Mouse (Mus musculus): ENCODE measurements around the gene Loxl3. TPM values are rescaled to one million over a fixed set of nuclear protein-coding genes. Genes with fewer than 3 reads are reported as not detected.

Gene Loxl3
- polyA plus RNA-seq, 1 experiment, result 3.1 TPM

DNA sequence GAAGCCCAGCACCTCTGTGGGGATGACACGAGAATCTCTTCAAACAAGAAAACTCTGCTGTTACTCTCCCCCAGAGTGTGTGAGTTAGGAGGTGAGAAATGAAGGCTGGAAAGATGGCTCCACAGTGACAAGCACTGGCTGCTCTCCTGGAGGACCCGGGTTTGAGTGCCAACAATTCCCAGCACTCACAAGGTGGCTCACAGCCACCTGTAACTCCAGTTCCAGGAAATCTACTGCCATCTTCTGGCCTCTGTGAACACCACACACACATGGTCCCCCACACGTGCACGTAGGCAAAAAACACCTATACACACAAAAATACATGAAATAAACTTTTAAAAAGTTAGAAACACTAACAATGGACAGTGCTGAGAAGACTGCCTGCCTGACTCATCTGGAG is 35.6 kb upstream of the Loxl3 start:
- Histone ChIP-seq H3K4me1 (ENCODE audit: control insufficient read depth, insufficient read depth, insufficient read length) (peaks cover 8% of the 10 kb centered on the region; the same call in 1 of the 2 replicates), H3K27ac (ENCODE audit: insufficient read depth, low read length) (no peak overlapping the region), H3K4me3 (ENCODE audit: extremely low read depth, insufficient read depth, insufficient read length) (no peak overlapping the region), H3K27me3 (ENCODE audit: control insufficient read depth, insufficient read depth, low read length) (no peaks in the 10 kb centered on the region), H3K36me3 (ENCODE audit: control insufficient read depth, insufficient read depth, low read length) (no peaks in the 10 kb centered on the region)
- WGBS, result 85% methylated on average over 4 of the region's 4 CpGs
- no peak for DNase-seq (ENCODE audit: low read depth in 1 of 2, low spot score in 2 of 2)
- TF ChIP-seq CTCF (IDR thresholded peaks at IDR 0.05; ENCODE audit: extremely low read depth, insufficient read depth, insufficient read length, insufficient replicate concordance) (no peak), POLR2A (IDR thresholded peaks at IDR 0.05; ENCODE audit: low read depth, low read length) (no peak)

GRCm38 (mm10) chr6:82999986-83000385 is 34.0 kb upstream of the Loxl3 start:
- Histone ChIP-seq H3K4me1 (ENCODE audit: control insufficient read depth, insufficient read depth, insufficient read length) (peaks cover 22% of the 10 kb centered on the region; the same call in 1 of the 2 replicates), H3K4me3 (ENCODE audit: extremely low read depth, insufficient read depth, insufficient read length) (no peak overlapping the region), H3K27me3 (ENCODE audit: control insufficient read depth, insufficient read depth, low read length) (no peaks in the 10 kb centered on the region), H3K27ac (ENCODE audit: insufficient read depth, low read length) (no peak overlapping the region), H3K36me3 (ENCODE audit: control insufficient read depth, insufficient read depth, low read length) (no peaks in the 10 kb centered on the region)
- WGBS, result 91% methylated on average over 8 of the region's 8 CpGs
- no peak for DNase-seq (ENCODE audit: low read depth in 1 of 2, low spot score in 2 of 2)
- TF ChIP-seq CTCF (IDR thresholded peaks at IDR 0.05; ENCODE audit: extremely low read depth, insufficient read depth, insufficient read length, insufficient replicate concordance) (no peak), POLR2A (IDR thresholded peaks at IDR 0.05; ENCODE audit: low read depth, low read length) (no peak)

- H3K4me3 ChIP-seq (ENCODE audit: extremely low read depth, insufficient read depth, insufficient read length), result no peak overlapping the region
- no peaks in the 10 kb centered on the region for H3K36me3 ChIP-seq (ENCODE audit: control insufficient read depth, insufficient read depth, low read length)
- peaks cover 23% of the 10 kb centered on the region for H3K4me1 ChIP-seq (ENCODE audit: control insufficient read depth, insufficient read depth, insufficient read length)
- H3K27ac ChIP-seq (ENCODE audit: insufficient read depth, low read length), result no peak overlapping the region
- WGBS, result 95% methylated on average over 1 of the region's 1 CpGs
- DNase-seq (ENCODE audit: low read depth in 1 of 2, low spot score in 2 of 2), result no peak
- no peak for TF ChIP-seq CTCF (IDR thresholded peaks at IDR 0.05; ENCODE audit: extremely low read depth, insufficient read depth, insufficient read length, insufficient replicate concordance)
- TF ChIP-seq POLR2A (IDR thresholded peaks at IDR 0.05; ENCODE audit: low read depth, low read length), result no peak
- H3K27me3 ChIP-seq (ENCODE audit: control insufficient read depth, insufficient read depth, low read length), result no peaks in the 10 kb centered on the region
Measured at GRCm38 (mm10) chr6:83003082-83003481, 30.9 kb upstream of the Loxl3 start.

GRCm38 (mm10) chr6:83003850-83004249 is 30.1 kb upstream of the Loxl3 start:
- no peak overlapping the region for H3K4me3 ChIP-seq (ENCODE audit: extremely low read depth, insufficient read depth, insufficient read length)
- peaks cover 23% of the 10 kb centered on the region for H3K4me1 ChIP-seq (ENCODE audit: control insufficient read depth, insufficient read depth, insufficient read length)
- TF ChIP-seq CTCF (IDR thresholded peaks at IDR 0.05; ENCODE audit: extremely low read depth, insufficient read depth, insufficient read length, insufficient replicate concordance) (no peak), POLR2A (IDR thresholded peaks at IDR 0.05; ENCODE audit: low read depth, low read length) (no peak)
- no peak for DNase-seq (ENCODE audit: low read depth in 1 of 2, low spot score in 2 of 2)
- peak overlapping the region; percentile 66 for H3K27ac ChIP-seq (ENCODE audit: insufficient read depth, low read length)
- no peaks in the 10 kb centered on the region for H3K27me3 ChIP-seq (ENCODE audit: control insufficient read depth, insufficient read depth, low read length)
- WGBS, result 83% methylated on average over 5 of the region's 5 CpGs
- no peaks in the 10 kb centered on the region for H3K36me3 ChIP-seq (ENCODE audit: control insufficient read depth, insufficient read depth, low read length)

DNA sequence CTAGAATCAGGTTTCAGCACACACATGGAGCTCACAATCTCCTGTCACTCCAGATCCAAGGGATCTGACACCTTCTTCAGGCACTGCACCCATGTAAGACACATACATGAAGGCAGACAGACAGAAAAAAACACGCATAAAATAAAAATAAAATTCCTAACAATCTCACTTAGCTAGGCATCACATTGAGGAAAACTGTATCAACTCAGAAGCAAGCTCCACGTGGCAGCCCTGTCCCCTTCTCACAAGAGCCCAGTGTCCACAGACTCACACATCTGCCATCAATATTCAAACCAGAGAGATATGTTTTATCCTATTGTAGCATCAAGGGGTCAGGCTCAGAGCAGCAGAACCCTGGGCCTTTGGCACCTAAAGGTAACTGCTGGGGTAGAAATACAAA is 29.7 kb upstream of the Loxl3 start:
- DNase-seq (ENCODE audit: low read depth in 1 of 2, low spot score in 2 of 2), result no peak
- no peak overlapping the region for H3K4me3 ChIP-seq (ENCODE audit: extremely low read depth, insufficient read depth, insufficient read length)
- 46% methylated on average over 2 of the region's 2 CpGs for WGBS

DNA sequence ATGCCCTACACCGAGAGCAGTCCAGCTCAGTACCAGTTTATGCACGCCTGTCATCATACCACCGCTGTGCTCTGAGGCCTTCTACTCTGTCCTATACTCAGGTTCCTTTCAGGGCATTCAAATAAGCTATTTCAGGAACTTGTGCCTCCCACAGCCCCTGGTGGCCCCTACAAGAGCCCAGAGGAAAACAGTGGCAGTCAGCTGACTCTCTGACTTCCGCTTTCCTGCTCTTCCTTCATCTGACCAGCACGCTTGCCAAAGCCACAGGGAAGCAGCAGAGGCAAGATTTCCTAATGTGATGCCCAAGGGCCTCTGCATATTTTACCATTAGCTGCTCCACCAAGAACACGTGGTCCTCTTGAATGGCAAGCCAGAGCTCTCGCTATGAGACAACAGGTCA is 29.1 kb upstream of the Loxl3 start:
- Histone ChIP-seq H3K4me1 (ENCODE audit: control insufficient read depth, insufficient read depth, insufficient read length) (peaks cover 23% of the 10 kb centered on the region), H3K4me3 (ENCODE audit: extremely low read depth, insufficient read depth, insufficient read length) (no peak overlapping the region), H3K27me3 (ENCODE audit: control insufficient read depth, insufficient read depth, low read length) (no peaks in the 10 kb centered on the region), H3K27ac (ENCODE audit: insufficient read depth, low read length) (peak overlapping the region; percentile 66), H3K36me3 (ENCODE audit: control insufficient read depth, insufficient read depth, low read length) (no peaks in the 10 kb centered on the region)
- peak in 1 of 2 experiments; percentile 59 for DNase-seq (ENCODE audit: low read depth in 1 of 2, low spot score in 2 of 2)
- TF ChIP-seq CTCF (IDR thresholded peaks at IDR 0.05; ENCODE audit: extremely low read depth, insufficient read depth, insufficient read length, insufficient replicate concordance) (no peak), POLR2A (IDR thresholded peaks at IDR 0.05; ENCODE audit: low read depth, low read length) (peak; percentile 35; the same call in 1 of the 2 replicates)
- 22% methylated on average over 7 of the region's 7 CpGs for WGBS

More for the DNA sequence above, 29.7 kb upstream of the Loxl3 start:
- TF ChIP-seq POLR2A (IDR thresholded peaks at IDR 0.05; ENCODE audit: low read depth, low read length) (no peak), CTCF (IDR thresholded peaks at IDR 0.05; ENCODE audit: extremely low read depth, insufficient read depth, insufficient read length, insufficient replicate concordance) (no peak)
- no peaks in the 10 kb centered on the region for H3K27me3 ChIP-seq (ENCODE audit: control insufficient read depth, insufficient read depth, low read length)
- H3K27ac ChIP-seq (ENCODE audit: insufficient read depth, low read length), result peak overlapping the region; percentile 66
- H3K36me3 ChIP-seq (ENCODE audit: control insufficient read depth, insufficient read depth, low read length), result no peaks in the 10 kb centered on the region
- peaks cover 23% of the 10 kb centered on the region for H3K4me1 ChIP-seq (ENCODE audit: control insufficient read depth, insufficient read depth, insufficient read length)

GRCm38 (mm10) chr6:83005444-83006011 is 28.4 kb upstream of the Loxl3 start:
- no peak for DNase-seq (ENCODE audit: low read depth in 1 of 2, low spot score in 2 of 2)
- no peak for TF ChIP-seq CTCF (IDR thresholded peaks at IDR 0.05; ENCODE audit: extremely low read depth, insufficient read depth, insufficient read length, insufficient replicate concordance)
- no peak for TF ChIP-seq POLR2A (IDR thresholded peaks at IDR 0.05; ENCODE audit: low read depth, low read length)
- Histone ChIP-seq H3K4me1 (ENCODE audit: control insufficient read depth, insufficient read depth, insufficient read length) (peaks cover 26% of the 10 kb centered on the region), H3K27ac (ENCODE audit: insufficient read depth, low read length) (peak overlapping the region; percentile 66; the same call in 1 of the 2 replicates), H3K27me3 (ENCODE audit: control insufficient read depth, insufficient read depth, low read length) (no peaks in the 10 kb centered on the region), H3K36me3 (ENCODE audit: control insufficient read depth, insufficient read depth, low read length) (no peaks in the 10 kb centered on the region), H3K4me3 (ENCODE audit: extremely low read depth, insufficient read depth, insufficient read length) (no peak overlapping the region)
- 75% methylated on average over 10 of the region's 10 CpGs for WGBS
